Mouse (Mus musculus) lung, adult 2 months (tissue): Measurements from ENCODE around the gene Adamtsl2.

ENCODE experiments used
- CTCF ChIP-seq: fragments of 200-500 bp; IDR thresholded peaks from 2 replicates; pipeline ENCODE4 v1.5.1; 2011; ENCODE audit warnings: mild to moderate bottlenecking, low read length, control low read depth; ENCODE audit not compliant: insufficient read depth
- POLR2A ChIP-seq: fragments of 200-500 bp; IDR thresholded peaks from 2 replicates; pipeline ENCODE4 v1.6.1; 2011; ENCODE audit warnings: low read depth, mild to moderate bottlenecking, control low read depth, low read length, borderline replicate concordance; ENCODE audit errors: extremely low read depth

- no peak for TF ChIP-seq POLR2A
- TF ChIP-seq CTCF: no peak
These were observed 6.6 kb downstream of the Adamtsl2 start for GRCm38 (mm10) chr2:27085801-27086200.
